Mouse (Mus musculus): ENCODE data around the gene Tmem107. TPM values are rescaled to one million over a fixed set of nuclear protein-coding genes. Genes with fewer than 3 reads are reported as not detected.

Tmem107 gene
- total RNA-seq, 2 experiments from 2014 or later, result 19.5 to 20.5 TPM

DNA sequence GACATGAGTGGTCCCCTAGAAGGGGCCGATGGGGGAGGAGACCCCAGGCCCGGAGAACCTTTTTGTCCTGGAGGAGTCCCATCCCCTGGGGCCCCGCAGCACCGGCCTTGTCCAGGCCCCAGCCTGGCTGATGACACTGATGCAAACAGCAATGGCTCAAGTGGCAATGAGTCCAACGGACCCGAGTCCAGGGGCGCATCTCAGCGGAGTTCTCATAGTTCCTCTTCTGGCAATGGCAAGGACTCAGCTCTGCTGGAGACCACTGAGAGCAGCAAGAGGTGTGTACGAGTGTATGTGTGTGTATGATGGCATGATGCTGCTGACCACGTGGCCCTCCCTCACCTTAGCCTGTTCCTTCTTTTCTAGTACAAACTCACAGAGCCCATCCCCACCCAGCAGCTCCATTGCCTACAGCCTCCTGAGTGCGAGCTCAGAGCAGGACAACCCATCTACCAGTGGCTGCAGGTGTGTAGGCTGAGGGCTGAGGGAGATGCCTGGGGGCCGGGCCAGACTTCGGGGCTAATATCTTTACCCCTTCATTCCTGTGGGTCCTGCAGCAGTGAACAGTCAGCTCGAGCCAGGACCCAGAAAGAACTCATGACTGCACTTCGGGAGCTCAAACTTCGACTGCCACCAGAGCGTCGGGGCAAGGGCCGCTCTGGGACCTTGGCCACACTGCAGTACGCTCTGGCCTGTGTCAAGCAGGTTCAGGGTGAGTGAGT lies 30.2 kb downstream of the Tmem107 start:
- DNase-seq (ENCODE audit: low spot score in 2 of 2), result peak; percentile 20 to 29
- intact Hi-C loops (cut with DNase I), result no loop called here

- intact Hi-C loops (cut with DNase I), result no loop called here
- no peak for DNase-seq (ENCODE audit: low spot score in 2 of 2)
Observed at GRCm38 (mm10) chr11:69101604-69102402, 31.2 kb downstream of the Tmem107 start.

DNA sequence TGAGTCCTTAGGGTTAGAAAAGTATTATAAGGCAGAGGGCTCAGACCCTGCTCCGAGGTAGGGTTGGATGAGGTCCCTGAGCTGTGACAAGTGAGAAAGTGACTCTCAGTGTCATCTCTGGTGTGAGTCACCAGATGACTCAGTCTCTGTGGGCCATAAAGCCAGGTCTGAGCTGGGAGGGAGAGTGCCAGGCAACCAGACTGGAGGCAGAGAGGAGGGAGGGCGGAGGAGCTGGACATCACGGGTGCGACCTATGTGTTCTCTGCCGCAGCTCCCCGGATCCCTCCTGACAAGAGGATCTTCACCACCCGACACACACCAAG lies 31.8 kb downstream of the Tmem107 start:
- intact Hi-C loops (cut with DNase I), result no loop called here
- no peak for DNase-seq (ENCODE audit: low spot score in 2 of 2)

DNA sequence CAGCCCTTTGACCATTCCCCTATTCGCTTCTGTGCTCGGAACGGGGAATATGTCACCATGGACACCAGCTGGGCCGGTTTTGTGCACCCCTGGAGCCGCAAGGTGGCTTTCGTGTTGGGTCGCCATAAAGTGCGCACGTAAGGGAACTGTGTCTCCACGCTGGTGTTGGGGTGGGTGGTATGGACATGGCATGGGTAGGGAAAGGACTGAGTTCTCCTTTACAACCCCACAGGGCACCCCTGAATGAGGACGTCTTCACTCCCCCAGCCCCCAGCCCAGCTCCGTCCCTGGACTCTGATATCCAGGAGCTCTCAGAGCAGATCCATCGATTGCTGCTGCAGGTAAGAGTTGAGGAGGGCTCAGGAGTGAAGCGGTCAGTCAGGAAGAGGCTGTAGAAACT lies 32.5 kb downstream of the Tmem107 start:
- no peak for DNase-seq (ENCODE audit: low spot score in 2 of 2)

DNA sequence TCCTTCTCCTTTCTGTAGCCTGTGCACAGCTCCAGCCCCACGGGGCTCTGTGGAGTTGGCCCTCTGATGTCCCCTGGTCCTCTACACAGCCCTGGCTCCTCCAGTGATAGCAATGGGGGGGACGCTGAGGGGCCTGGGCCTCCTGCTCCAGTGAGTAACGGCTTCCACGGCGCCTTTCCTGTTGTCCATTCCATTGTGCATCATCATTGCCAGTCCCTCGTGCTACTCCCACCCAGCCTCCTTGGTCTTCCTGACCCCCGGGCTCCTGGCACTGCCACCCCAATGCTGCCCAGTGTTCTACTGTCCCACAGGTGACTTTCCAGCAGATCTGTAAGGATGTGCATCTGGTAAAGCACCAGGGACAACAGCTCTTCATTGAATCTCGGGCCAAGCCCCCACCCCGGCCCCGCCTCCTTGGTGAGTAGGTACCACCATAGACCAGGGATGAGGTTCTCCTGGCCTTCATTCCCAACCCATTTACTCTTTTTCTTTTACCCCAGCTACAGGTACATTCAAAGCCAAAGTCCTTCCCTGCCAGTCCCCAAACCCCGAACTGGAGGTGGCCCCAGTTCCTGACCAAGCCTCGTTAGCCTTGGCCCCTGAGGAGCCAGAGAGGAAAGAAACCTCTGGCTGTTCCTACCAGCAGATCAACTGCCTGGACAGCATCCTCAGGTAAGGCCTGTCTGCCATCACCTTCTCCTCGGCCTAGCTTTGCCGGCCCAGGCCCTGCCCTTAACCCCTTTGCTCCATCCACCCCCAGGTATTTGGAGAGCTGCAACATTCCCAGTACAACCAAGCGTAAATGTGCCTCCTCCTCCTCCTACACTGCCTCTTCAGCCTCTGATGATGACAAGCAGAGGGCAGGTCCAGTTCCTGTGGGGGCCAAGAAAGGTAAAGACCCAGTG lies 33.2 kb downstream of the Tmem107 start:
- DNase-seq (ENCODE audit: low spot score in 2 of 2), result no peak
- intact Hi-C loops (cut with DNase I), result no loop called here

More for the DNA sequence above, 32.5 kb downstream of the Tmem107 start:
- intact Hi-C loops (cut with DNase I), result no loop called here

DNA sequence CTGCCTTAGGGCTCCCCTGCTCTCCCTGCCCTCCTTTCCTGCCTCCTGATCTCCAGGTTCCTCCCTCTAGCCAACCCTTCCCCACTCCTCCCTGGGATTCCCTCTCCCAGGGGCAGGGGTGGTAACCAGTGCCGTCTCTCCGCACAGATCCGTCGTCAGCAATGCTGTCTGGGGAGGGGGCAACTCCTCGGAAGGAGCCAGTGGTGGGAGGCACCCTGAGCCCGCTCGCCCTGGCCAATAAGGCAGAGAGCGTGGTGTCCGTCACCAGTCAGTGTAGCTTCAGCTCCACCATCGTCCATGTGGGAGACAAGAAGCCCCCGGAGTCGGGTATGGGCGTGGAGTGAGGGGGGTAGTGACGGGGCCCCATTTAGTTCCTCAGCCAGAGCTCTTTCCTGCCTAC lies 33.9 kb downstream of the Tmem107 start:
- DNase-seq (ENCODE audit: low spot score in 2 of 2), result no peak
- intact Hi-C loops (cut with DNase I), result no loop called here

DNA sequence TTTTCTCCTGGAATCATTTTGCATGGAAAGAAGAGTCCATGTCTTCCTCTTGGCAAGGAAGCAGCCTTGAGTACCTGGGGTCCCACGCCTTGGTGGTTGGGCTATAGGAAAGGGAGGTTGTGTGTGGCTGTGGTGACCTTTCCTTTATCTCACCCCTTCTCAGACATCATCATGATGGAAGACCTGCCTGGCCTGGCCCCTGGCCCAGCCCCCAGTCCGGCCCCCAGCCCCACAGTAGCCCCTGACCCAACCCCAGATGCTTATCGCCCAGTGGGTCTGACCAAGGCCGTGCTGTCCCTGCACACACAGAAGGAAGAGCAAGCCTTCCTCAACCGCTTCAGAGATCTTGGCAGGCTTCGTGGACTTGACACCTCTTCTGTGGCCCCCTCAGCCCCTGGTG lies 34.6 kb downstream of the Tmem107 start:
- intact Hi-C loops (cut with DNase I), result no loop called here

DNA sequence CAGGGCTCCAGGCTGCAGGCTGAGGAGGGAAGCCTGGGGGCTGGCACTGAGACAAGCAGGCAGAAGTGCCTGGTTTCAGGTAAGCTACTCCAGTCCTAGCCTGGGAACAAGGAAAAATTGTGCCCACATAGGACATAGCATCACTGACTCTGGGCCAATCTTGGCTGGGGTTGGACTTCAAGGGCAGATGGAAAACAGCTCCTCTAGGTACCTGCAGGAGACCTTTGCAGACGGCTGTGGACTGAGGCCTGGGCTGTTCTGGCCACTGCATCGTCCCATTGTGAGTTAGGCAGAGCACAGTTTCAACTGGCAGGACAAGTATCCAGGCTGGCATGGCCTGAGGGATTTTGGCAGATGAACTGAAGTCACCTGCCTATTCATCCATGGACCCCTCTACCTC lies 35.2 kb downstream of the Tmem107 start:
- DNase-seq (ENCODE audit: low spot score in 2 of 2), result no peak
- intact Hi-C loops (cut with DNase I), result no loop called here

More for the DNA sequence above, 34.6 kb downstream of the Tmem107 start:
- DNase-seq (ENCODE audit: low spot score in 2 of 2), result no peak

DNA sequence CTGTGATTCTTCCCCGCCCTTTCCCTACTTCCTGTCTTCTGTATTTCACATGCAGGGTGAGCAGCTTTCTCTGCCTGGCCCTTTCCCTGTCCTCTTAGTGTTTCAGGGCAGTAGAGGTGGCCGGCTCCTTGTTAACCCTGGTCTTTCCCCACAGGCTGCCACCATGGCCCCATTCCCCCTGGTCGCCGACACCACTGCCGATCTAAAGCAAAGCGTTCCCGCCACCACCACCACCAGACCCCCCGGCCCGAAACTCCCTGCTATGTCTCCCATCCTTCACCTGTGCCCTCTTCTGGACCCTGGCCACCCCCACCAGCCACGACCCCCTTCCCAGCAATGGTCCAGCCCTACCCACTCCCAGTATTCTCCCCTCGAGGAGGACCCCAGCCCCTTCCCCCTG lies 35.7 kb downstream of the Tmem107 start:
- DNase-seq (ENCODE audit: low spot score in 2 of 2), result no peak
- intact Hi-C loops (cut with DNase I), result no loop called here

GRCm38 (mm10) chr11:69106842-69107241 lies 36.2 kb downstream of the Tmem107 start:
- intact Hi-C loops (cut with DNase I), result no loop called here
- DNase-seq (ENCODE audit: low spot score in 2 of 2), result no peak

GRCm38 (mm10) chr11:69107676-69108075 lies 37.1 kb downstream of the Tmem107 start:
- intact Hi-C loops (cut with DNase I), result no loop called here
- no peak for DNase-seq (ENCODE audit: low spot score in 2 of 2)

DNA sequence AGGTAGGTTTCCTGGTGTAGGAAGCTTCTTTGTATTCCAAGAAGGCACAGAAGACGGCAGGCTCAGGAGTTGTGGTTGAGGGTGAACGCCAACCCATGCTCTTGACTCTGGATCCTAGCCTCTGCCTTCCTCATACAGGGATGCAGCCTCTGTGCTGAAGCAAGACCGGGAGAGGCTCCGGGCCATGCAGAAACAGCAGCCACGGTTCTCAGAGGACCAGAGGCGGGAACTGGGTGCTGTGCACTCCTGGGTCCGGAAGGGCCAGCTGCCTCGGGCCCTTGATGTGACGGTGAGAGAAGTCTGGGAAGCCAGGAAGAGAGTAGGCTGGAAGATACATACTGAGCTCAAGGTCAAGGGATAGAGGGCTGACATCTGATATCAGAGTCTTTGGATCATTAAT lies 37.6 kb downstream of the Tmem107 start:
- intact Hi-C loops (cut with DNase I), result no loop called here
- no peak for DNase-seq (ENCODE audit: low spot score in 2 of 2)

- peak in 1 of 2 experiments; percentile 9 for DNase-seq (ENCODE audit: low spot score in 2 of 2)
Observed at GRCm38 (mm10) chr11:69109032-69109900, 38.7 kb downstream of the Tmem107 start.

DNA sequence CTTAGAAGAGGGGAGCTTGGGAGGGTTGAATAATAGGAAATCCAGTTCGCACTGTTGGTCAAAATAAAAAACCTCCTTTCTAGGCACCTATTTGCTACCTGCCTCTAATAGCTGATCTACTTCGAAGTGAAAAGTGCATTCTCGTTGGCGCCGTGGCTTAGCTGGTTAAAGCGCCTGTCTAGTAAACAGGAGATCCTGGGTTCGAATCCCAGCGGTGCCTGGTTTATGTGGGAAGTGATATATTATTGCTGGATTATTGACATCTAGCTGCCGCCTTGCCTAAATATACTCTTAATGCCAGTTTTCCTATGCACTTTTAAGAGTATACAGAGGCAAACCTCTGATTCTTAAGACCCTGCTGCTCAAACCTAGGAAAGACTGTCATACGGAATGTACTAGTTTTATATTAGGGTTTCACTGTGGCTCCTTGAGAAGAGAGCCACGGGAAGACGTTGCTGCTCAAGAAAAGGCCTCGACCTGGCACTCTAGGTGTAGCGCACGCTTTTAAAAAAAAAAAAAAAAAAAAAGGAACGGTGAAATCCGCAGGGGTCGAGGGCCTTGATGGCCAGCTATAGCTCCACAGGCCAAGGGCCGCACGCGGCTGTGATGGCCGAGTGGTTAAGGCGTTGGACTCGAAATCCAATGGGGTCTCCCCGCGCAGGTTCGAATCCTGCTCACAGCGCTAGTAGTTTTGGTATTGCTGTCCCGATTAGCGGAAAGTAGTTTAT lies 39.9 kb downstream of the Tmem107 start:
- intact Hi-C loops (cut with DNase I), result no loop called here
- peak; percentile 88 for DNase-seq (ENCODE audit: low spot score in 2 of 2)

More at GRCm38 (mm10) chr11:69109032-69109900, 38.7 kb downstream of the Tmem107 start:
- intact Hi-C loops (cut with DNase I), result no loop called here

- no peak for DNase-seq (ENCODE audit: low spot score in 2 of 2)
- intact Hi-C loops (cut with DNase I), result no loop called here
Observed at GRCm38 (mm10) chr11:69111051-69111810, 40.6 kb downstream of the Tmem107 start.

- DNase-seq (ENCODE audit: low spot score in 2 of 2), result no peak
- intact Hi-C loops (cut with DNase I), result no loop called here
Observed at GRCm38 (mm10) chr11:69111865-69112264, 41.3 kb downstream of the Tmem107 start.

DNA sequence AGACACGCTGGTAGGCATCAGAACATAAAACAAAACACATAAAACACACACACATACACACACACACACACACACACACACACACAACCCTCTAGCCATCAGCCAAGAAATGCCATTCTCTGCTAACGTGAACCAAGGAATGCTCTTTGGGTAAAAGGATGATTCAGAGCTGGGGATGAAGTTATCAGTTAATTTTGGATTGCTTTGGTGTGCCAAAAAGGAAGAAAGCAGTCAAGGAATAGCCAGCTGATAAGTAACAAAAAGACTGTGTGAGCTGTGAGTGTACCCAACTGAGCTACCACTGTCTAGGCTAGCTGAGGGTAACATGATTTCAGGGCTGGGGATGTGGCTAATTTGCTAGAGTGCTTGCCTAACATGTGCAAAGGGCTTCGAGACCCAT lies 43.4 kb downstream of the Tmem107 start:
- intact Hi-C loops (cut with DNase I), result no loop called here
- no peak for DNase-seq (ENCODE audit: low spot score in 2 of 2)

DNA sequence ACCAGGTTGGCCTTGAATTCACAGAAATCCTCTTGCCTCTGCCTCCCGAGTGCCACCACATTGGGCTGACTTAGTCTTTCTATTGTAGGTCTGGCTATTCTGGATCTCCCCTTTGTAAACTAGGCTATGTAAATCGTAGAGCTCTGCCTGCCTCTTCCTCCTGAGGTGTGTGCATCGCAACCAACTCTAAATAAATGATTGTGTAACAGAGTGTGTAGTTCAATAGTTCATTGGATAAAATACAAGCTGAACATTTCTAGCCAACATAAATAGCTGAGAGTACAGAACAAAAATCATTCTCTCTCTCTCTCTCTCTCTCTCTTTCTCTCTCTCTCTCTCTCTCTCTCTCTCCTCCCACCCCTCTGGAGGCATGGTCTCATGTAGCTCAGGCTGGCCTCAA lies 44.0 kb downstream of the Tmem107 start:
- intact Hi-C loops (cut with DNase I), result no loop called here
- no peak for DNase-seq (ENCODE audit: low spot score in 2 of 2)
